Mouse (Mus musculus) T-cell, adult 2 months (primary cell): Measurements from ENCODE around the gene Tfdp1.
"Not testable (repeated sequence)": the region's sequence is repeated elsewhere in the genome, so short reads cannot be mapped to it uniquely, and the experiment has no call there.

ENCODE experiments used
- DNase-seq: peaks from one replicate; pipeline ENCODE4 v3.0.0; 2022; ENCODE audit warnings: low spot score

Gene Tfdp1

DNA sequence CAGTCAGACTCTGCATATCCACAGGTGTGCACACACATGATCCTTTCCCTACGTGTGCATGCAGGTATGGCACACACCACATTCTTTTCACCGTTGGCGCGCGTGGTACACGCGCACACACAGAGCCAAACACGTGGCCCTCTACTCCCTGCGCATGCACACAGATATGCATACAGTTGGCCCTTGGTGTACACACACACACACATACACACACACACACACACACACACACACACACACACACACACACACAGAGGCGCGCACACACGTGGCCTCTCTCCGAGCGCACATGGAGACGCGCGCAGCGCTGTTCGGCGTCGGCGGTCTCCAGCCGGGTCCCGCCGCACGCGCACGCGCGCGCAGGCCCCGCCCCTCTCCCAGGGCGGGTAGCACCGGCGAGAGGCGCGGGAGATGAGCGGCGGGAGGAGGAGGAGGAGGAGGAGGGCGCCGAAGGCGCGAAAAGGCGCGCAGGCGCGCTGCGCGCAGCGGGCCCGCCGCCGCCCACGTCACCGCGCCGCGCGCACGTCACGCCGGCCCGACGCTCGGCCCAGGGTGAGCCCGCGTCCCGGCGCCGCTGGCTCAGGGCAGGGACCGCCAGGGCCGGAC is at the start of gene Tfdp1:
Tfdp1 (plus strand) TSS at position 497 of the 606 bp plus-strand sequence.
- peak; percentile 81 for DNase-seq

DNA sequence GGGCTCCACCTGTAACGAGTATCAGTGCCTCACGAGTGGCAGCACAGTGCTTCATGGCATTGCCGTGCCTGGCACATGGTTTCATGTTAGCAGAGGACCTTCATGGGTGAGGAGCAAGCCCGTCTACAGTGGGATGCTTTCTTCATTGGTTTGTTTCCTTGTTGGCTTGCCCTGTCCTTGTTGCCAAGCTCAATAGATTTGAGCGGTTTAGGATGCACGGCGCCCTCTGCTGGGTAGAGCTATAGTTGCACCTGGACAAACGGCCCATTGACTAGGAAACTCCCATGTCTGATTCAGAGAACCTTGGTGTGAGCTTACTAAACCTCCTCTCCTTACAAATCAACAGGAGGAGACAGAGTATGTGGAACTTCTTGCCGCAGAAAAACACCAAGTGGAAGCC is 46.2 kb upstream of the Tfdp1 start:
- peak; percentile 65 for DNase-seq

DNA sequence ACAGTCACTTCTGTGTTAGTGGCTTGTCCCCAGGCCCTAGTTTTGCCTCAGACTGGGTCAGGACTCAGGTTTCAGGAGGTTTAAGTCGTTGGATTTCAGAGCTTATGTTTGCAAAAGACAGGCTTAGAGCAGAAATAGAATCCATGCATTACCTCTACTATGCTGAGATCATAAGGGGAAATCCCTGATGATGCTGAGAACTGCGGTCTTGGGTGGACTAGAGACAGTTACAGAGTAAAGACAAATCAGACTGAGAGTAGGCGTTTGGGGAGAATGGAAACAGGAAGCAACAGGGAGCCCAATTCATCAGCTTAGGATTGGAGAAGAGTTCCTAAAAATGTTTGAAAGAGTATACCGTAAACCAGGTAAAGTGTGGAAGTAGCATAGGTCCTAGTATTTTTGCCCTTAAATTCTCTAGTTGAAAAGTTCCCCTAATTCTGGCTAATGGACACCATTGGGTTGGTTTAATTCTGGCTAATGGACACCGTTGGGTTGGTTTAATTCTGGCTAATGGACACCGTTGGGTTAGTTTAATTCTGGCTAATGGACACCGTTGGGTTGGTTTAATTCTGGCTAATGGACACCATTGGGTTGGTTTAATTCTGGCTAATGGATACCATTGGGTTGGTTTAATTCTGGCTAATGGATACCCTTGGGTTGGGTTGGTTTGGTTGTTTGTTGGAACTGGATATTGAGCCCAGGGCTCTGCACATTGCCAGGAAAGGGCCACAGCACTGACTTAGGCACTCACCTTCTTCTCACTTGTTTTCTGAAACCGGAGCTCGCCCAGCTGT is 44.7 kb upstream of the Tfdp1 start:
- DNase-seq: no peak

DNA sequence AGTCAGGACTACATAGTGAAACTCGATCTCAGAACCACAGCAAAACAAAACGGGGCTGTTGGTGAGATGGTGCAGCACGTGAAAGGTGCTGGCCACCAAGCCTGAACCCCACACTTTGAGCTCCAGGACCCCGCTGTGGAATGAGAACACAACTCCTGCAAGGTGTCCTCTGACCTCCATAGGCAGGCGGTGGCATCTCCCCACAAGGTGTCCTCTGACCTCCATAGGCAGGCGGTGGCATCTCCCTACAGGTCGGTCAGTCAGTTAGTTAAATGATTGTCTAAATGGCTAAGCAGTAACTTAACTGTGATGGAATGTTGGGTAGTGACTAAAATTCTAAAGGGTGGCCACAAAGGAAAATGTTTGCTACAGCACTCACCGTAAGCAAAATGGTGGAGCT is 39.0 kb upstream of the Tfdp1 start:
- DNase-seq: no peak

DNA sequence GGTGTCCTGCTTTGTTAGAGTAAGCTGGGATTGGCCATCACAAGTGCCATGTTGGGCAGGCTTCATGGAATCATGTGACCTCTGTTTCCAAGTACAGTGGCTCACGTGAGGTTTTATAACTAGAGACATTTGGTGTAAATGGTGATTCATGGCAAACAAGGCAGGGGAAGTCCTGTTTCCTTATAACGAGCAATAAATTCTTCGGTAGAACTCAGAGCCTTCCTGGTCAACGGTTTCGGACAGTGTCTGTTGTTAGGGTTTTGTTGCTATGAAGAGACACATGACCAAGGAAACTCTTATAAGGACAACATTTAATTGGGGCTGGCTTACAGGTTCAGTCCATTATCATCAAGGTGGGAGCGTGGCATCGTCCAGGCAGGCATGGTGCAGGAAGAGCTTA is 37.5 kb upstream of the Tfdp1 start:
- DNase-seq: no peak

DNA sequence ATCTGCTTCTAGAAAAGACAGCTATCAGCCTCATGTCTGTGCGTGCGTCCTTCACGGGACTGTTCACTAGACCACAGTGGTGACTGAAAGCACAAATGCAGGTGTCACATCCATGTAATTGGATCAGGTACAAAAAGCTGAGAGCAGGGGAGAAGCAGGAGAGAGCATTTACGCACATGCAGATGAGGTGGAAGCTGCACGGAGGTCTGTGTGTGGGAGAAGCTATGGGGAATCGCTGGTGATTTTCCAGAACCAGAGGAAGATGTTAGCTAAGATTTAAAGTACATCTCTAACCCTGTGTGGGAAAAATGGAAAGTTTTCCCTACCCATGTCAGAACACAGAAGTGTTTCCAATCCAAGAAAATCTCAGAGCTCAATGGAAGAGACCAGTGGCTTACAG is 33.1 kb upstream of the Tfdp1 start:
- DNase-seq: no peak

DNA sequence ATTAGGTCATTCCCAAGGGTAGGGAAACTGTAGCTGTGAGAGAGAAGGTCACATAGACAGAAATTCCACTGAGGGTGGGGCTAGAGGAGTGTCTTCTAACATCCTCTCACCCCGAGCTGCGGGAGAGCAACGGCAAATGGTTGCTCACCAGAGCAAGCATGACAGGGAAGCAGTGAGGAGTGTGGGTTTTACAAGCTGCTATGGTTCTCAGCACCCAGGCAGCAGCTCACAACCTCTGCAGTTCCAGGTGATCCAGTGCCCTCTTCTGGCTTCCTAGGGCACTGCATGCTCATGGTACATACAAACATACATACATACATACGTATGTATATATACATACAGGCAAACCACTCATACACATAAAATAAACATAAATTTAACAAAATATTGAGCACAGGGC is 32.7 kb upstream of the Tfdp1 start:
- DNase-seq: no peak

DNA sequence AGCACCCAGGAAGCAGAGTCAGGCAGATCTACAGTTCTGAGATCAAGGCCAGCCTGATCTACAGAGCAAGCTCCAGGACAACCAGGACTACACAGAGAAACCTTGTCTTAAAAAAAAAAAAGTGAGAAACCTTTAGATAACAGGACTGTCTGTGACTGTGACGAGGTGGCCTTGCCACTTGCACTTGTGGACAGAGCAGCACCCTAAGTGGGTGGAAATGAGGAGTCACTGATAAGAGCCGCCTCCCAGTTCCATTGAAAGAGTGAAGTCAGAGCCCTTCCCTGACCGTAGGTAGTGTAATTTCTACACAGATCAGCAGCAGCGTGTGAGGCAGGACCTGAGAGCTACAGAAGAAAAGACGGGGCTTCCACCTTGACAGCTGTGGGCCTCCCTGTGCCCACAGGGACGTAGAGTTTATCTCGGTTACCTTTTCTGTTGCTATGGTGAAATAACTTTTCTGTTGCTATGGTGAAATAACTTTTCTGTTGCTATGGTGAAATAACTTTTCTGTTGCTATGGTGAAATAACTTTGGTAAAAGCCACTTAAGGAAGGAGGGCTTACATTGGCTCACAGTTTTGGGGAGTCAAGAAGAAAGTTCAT is 32.1 kb upstream of the Tfdp1 start:
- DNase-seq: no peak

DNA sequence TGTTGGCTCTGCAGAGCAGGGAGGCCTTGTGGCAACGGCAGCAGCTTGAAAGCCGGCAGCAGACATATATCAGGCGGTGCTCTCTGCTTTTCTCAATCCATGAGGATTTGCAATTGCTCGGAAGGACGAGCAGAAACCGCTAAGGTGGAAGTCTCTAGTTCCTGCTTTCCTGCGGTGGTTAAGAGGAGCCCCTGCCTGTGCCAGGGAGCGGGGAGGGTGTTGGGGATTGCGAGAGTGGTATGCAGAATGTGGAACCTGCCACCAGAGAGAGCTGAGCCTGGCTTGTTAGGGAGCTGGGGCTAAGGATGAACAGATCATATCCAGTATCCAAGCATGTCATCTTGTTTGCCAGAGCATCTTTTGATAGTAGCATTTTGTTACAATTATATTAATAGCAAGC is 31.6 kb upstream of the Tfdp1 start:
- DNase-seq: no peak

DNA sequence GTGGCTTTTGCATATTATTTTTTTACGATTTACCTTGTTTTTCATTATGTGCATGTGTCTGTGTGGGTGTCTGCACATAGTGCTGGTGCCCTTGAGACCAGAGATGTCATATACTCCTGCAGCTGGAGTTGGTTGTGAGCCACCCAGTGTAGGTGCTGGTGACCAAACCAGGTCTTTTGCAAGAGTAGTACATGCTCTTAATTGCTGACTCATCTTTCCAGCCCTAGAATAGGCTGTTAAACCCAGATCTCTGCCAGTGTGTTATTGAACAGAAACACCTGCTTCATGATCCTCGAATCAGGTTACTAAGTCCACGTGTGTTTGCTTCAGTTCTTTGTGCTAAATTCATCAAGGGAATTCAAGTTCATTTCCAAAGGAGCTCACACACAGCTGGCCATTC is 23.6 kb upstream of the Tfdp1 start:
- no peak for DNase-seq

DNA sequence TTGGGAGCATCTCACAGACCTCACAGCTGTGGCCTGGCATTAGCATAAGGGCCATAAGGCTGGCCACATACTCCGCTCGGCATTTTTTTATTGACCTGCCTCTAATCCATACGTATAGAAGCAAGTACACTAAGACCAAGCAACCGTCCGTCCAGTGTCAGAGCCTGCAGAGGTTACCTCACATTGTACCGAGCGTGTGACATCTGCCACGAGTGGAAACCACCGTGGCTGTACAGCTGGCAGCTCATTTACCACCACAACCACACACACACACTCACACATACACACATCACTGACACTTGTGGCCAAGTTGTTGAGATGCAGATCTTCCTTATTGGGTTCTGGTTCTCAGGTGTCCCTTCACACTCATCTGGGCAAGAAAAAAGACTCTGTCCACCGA is 21.9 kb upstream of the Tfdp1 start:
- DNase-seq: no peak

DNA sequence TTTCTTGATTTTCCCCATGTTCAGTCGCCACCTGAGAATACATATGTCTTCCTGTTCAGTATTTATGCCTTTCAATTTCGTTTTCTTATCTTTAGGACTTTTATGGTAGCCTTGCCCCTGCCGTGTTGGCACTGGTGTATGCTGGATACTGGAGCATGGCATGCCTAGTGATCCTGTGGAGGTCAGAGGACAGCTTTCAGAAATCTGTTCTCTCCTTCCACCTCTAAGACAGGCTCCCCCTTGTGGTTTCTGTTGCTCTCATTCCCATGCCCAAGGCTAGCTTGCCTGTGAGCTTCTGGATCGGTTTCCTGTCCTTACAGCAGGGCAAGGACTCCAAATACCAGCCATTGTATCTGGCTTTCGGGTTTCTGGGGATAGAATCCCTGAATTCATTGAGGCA is 12.0 kb upstream of the Tfdp1 start:
- no peak for DNase-seq

DNA sequence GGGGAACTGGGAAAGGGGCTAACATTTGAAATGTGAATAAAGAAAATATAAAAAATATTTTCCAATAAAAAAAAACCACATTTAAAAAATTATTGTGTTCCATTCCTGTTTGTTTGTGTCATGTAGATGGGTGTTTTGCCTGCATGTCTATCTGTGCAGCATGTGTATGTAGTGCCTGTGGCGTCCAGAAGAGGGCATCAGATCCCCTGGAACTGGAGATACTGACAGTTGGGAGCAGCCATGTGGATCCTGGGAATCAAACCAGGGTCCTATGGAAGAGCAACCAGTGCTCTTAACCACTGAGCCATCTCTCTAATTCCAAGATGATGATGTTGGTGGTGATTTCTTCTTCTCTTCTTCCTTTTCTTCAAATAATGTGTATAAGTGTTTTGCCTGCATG is 3.9 kb upstream of the Tfdp1 start:
- DNase-seq: no peak

DNA sequence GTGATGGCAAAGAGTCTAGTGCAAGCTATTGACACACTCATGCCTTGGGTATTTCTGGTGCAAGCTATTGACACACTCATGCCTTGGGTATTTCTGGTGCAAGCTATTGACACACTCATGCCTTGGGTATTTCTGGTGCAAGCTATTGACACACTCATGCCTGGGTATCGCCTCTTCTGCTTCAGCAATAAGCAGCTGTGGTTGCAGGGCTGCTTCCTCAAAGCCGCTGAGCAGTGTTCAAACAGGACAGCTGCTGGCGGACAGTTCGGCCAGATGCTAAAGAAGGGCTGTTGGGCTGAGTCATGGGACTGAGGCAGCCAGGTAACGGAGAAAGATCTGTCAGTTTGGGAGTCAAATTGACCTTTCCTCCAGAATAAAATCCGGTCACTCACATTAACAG is 1.3 kb upstream of the Tfdp1 start:
- not testable (repeated sequence) for DNase-seq

DNA sequence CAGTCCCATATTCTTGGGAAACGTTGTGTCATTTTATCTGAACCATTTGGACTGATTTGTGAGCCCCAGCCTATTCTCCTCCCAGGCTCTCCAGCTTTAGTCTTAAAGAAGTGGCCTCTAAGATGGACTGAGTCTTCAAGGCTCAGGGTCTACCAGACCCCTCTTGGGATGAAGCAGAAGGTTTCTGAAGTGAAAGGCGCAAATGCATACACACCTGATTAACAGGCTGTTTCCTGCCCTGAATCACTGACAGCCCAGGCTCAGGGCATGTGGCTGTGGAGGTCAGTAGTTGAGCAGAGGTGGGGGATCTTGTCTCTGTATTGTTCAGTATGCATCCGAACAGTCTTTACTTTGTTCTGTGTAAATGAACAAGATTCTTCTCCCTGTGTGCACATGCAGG is 873 bp upstream of the Tfdp1 start:
- no peak for DNase-seq

DNA sequence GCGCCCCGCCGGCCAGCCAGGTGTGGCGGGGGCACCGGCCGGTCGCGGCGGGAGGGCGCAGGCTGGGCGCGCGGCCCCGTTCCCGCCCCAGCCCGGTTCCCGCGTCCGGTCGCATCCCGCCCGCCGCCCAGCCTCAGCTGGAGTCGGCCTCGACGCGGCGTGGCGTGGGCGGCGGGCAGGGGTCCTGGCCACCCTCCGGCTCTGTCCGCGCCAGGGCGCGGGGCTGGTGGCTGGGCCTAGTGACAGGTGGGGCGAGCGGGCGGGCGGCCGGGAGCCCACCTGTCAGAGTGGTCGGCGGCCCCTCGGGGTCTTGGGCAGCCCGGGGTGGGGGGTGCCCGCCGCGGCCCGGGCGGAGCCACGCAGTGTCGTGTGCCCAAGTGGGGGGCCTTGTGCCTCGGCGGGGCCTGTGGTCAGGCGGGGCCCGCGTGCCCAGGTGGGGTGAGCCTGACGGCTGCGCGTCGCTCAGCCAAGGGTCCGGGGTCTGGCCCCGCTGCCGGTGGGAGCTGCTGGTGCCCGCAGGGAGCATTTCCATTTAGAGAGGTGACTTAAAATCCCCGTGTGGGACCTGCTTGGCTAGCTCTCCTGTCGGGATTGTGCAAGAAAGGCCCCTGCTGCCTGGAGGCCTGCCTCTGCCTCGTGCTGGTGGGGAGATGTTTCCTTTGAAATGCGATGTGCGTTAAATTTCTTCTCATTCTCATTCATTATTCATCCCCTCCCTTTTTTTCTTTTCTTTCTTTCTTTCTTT is 522 bp downstream of the Tfdp1 start:
- peak; percentile 3 for DNase-seq

DNA sequence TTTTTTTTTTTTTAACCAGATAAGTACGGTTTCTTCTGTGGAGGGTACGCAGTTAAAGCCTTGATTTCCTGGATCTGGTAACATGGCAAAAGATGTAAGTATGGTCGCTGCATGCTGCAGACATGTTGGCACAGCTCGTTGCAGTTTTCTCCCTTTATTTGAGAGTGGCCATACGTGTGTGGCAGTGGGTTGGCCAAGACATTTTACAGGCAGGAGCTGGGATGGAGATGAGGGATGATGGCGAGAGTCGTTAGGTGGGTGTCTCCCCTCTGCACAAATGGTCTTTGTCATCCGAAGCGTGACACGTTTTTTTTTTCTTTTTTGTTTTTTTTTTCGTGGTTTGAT is 1.1 kb downstream of the Tfdp1 start:
- no peak for DNase-seq

DNA sequence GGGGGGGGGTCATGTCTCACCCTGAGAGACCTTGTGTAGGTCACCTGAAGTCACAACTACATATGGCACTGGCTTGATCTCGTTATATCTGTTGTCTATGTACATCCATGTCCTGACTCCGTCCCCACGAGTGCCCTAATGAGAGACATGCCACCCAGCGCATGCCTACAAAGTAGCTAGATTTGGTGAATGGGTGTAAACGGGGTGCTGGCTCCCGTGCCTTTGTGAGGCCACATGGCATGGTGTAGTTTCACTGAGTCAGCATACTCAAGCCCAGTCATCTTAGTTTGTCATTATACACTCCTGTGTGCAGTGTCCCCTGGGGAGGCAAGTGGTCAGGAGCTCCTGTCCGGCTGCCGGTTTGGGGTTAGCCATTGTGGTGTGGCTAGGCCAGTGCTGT is 2.1 kb downstream of the Tfdp1 start:
- no peak for DNase-seq

DNA sequence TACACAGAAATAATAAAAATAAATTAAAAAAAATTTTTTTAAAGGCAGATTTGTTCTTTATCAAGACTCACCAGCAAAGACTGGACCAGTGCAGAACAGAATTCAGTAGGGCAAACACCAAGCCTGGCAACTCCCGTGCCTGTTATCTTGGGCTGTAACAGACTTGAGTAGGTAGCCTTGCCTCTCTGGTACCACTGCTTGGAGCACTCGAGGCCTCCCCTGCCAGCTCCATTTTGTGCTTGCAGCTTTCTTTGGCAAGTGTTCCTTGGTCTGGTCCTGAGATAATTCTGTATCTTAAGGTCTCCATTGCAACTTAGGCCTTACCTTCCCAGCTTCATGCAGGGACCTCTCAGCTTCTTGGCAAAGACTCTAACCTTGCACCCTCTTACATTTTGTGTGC is 3.8 kb downstream of the Tfdp1 start:
- no peak for DNase-seq

DNA sequence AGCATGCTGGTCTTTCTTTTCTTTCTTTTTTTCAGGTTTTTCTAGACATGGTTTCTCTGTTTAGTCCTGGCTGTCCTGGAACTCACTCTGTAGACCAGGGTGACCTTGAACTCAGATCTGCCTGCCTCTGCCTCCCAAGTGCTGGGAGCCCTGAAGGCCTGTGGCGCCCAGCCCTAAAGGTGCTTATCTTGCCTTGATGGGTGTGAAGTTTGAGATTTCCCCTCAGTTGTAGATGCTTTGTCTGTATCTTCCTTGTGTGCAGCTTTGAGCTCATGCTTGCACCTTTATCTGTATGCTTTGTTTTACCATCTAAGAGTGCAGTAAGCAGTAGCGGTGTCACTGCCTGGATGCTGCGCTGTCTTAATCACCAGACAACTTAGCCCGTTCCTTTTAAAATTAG is 4.6 kb downstream of the Tfdp1 start:
- no peak for DNase-seq

DNA sequence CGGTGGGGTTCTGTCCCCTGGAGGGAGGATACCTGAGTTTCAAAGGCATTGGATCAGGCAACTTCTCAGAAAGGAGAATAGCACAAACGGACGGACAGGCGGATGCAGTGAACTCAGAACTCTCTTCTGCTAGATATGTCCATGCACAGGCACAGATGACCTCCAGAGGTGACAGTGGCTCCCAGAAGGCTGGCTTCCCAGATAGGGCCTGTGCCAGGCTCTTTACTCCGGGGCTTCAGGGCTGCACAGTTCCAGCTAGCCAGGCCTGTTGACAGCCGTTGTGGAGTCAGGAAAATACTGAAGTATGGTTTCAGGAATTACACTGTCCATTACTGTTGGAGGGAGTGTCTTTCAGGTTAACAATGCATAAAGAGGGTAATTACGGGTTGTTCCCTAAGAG is 11.5 kb downstream of the Tfdp1 start:
- DNase-seq: no peak

DNA sequence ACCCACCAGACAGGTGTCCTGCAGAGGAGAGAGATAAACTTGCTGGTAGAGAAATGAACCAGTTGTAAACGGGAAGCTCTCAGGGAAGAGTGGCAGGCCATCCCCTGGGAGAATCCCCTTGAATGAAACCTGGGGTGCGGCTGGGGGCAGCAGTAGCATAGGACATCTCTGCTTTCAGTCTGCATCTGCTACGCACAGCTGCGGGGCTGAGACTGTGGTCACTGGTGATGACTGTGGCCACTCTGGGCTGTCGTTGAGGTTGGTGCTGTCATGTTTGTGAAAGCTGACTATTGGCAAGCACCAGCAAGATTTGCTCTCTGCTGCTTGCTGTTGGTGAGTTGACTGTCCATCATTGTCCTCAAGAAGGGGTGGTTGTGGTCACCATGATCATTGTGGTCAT is 13.0 kb downstream of the Tfdp1 start:
- DNase-seq: no peak

DNA sequence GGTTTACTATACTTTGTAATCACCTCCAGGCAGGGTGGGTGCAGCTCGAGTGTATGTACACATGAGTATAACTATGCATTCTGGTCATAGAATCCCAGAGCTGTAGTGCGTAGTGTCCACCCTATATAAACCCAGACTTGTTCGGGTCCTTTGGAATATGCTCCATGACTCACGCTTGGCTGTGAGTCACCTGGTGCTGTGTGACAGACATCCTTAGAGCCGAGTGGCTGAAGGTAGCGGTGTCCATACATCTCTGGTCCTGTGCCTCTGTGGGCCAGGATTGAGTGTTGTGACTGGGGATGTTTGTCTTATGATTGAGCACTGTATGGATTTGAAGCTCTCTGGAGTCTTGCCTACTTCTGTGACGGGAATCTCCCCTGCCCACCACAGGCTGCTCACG is 14.1 kb downstream of the Tfdp1 start:
- DNase-seq: no peak
